Mouse (Mus musculus) liver, embryonic 15.5 days (tissue): ENCODE measurements around the gene Grin1. TPM values are rescaled to one million over a fixed set of nuclear protein-coding genes. Genes with fewer than 3 reads are reported as not detected.
"Not testable (repeated sequence)": the region's sequence is repeated elsewhere in the genome, so short reads cannot be mapped to it uniquely, and the experiment has no call there.

Source experiments
- ATAC-seq: fragments of 200-750 bp; cut with Nextera tagmentation; 2 replicates; pipeline ENCODE4 v1.8.0; 2017; ENCODE audit warnings: moderate number of reproducible peaks, mild to moderate bottlenecking, moderate library complexity; ENCODE audit not compliant: insufficient read depth
- H3K27ac ChIP-seq: fragments of 300-500 bp; sonication (generic); replicated peaks from 2 replicates; pipeline ENCODE4 v1.5.1; 2015; ENCODE audit warnings: mild to moderate bottlenecking, inconsistent platforms
- H3K27me3 ChIP-seq: fragments of 300-500 bp; sonication (generic); 2 replicates; pipeline ENCODE4 v1.6.1; 2015; ENCODE audit warnings: mild to moderate bottlenecking, inconsistent platforms
- H3K36me3 ChIP-seq: fragments of 300-500 bp; sonication (generic); replicated peaks from 2 replicates; pipeline ENCODE4 v1.6.1; 2015; ENCODE audit warnings: moderate library complexity, mild to moderate bottlenecking, inconsistent platforms
- H3K4me1 ChIP-seq: fragments of 300-500 bp; sonication (generic); replicated peaks from 2 replicates; pipeline ENCODE4 v1.6.1; 2015; ENCODE audit warnings: inconsistent platforms
- H3K4me2 ChIP-seq: fragments of 300-500 bp; sonication (generic); 2 replicates; pipeline ENCODE4 v1.6.1; 2015; ENCODE audit warnings: moderate library complexity, mild to moderate bottlenecking, inconsistent platforms
- H3K4me3 ChIP-seq: fragments of 300-500 bp; sonication (generic); replicated peaks from 2 replicates; pipeline ENCODE4 v1.5.1; 2015; ENCODE audit warnings: mild to moderate bottlenecking, inconsistent platforms
- H3K9ac ChIP-seq: fragments of 300-500 bp; sonication (generic); 2 replicates; pipeline ENCODE4 v1.6.1; 2015; ENCODE audit warnings: moderate library complexity, mild to moderate bottlenecking, inconsistent platforms
- H3K9me3 ChIP-seq: fragments of 300-500 bp; sonication (generic); replicated peaks from 2 replicates; pipeline ENCODE4 v1.6.1; 2016; ENCODE audit warnings: inconsistent platforms
- whole genome bisulfite sequencing: fragments of 180-500 bp; shearing (Covaris S2); methylation state at CpG from one replicate; pipeline ENCODE4 v1.1.7; 2015; ENCODE audit warnings: mixed read lengths; ENCODE audit not compliant: insufficient replicate concordance; 5-methylcytosine and 5-hydroxymethylcytosine counted together
- polyA plus RNA-seq: library from polyadenylated mRNA; unstranded; fragments of >200 nt; fragmentation: Nextera tagmentation; extraction: Ambion mirVana; gene quantifications from 2 replicates; pipeline ENCODE4 v1.2.1, GENCODE M21; 2015

Gene Grin1
- polyA plus RNA-seq, 1 experiment from 2014 or later = not detected

DNA sequence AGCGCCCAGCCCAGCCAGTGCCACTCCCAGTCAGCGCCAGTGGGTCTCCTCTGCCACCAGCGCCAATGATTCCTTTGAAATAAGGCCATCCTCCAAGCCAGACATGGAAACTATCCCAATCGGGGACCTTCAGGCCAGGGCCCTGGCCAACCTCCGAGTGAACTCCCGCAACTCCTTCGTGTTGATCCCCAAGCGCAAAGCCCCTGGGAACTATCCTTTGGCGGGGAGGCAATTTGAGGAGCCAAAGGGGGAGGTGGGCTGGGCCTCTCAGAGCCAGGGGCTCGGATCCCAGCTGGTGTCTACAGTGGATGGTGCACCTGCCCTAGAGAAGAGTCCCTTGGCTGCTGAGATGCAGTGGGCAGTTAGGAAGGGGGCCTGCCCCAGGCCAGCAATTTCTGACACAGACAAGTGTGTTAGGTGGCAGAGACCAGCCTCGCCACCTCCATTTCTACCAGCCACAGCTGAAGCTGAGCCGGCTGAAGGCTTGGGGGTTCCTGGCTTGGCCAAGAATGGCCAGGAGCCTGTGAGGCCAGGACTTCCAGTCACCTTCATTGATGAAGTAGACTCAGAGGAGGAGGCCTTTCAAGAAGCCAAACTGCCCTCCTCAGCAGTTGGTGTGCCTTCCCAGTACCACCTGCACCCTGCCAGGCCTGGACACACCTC lies 55.2 kb downstream of the Grin1 start:
- H3K27ac ChIP-seq = no peak overlapping the region

DNA sequence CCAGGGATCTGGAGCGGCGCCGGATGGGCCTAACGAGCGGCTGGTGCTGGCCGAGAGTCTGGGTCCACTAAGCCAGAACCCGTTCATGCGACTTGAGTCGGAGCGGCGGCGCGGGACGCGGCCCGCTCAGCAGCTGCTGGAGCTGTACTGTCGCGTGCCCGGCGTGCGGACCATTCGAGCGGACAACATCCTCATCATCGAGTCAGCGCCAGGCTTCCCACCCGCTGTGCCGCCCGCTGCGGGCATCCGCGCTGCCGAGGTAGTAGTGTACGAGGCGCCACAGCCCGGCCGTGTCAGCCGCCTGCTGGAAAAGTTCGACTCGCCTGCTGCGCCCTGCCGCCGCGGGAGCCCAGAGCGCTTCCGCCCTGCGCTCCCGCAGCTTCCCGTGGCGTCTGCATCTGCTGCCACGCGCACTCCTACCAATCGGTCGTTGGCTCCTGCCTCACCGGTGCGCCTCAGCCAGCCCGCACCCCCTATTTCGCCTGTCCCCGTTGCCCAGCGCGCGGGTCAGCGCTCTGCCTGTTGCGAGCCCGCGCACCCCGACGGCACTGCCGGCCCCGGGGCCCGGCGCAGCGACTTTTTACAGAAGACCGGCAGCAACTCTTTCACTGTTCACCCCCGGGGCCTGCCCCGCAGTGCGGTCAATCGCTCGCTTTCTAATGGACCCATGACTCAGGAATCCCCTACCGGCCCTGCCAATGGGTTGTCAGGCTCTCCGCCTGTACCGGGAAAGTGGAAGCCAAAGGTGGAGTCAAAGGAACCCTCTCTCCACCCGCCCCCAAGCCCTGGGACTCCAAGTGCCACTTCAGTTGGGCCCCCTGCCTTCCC lies 56.0 kb downstream of the Grin1 start:
- H3K4me1 ChIP-seq = peaks cover 65% of the 10 kb centered on the region
- under 1% methylated on average over 82 of the region's 82 CpGs for WGBS
- ATAC-seq = peak; percentile 29
- H3K36me3 ChIP-seq = 0 out of 2 replicates have a peak, but pooled peaks cover 5% of the 10 kb centered on the region
- H3K27me3 ChIP-seq = 0 out of 2 replicates have a peak, but pooled peaks cover 3% of the 10 kb centered on the region
- H3K27ac ChIP-seq = peak overlapping the region; percentile 78
- H3K4me3 ChIP-seq = peak overlapping the region; percentile 87
- no peaks in the 10 kb centered on the region for H3K9me3 ChIP-seq
- H3K4me2 ChIP-seq = peak overlapping the region; percentile 100
- H3K9ac ChIP-seq = peak overlapping the region; percentile 70

More for the DNA sequence above, 55.2 kb downstream of the Grin1 start:
- Histone ChIP-seq H3K36me3 (peaks cover 12% of the 10 kb centered on the region), H3K4me3 (peak overlapping the region; percentile 87), H3K4me1 (peaks cover 70% of the 10 kb centered on the region), H3K9ac (peak overlapping the region; percentile 70), H3K27me3 (0 out of 2 replicates have a peak, but pooled peaks cover 3% of the 10 kb centered on the region), H3K9me3 (no peaks in the 10 kb centered on the region), H3K4me2 (peak overlapping the region; percentile 100)
- ATAC-seq = no peak
- 29% methylated on average over 12 of the region's 12 CpGs for WGBS

GRCm38 (mm10) chr2:25262291-25262767 lies 56.7 kb downstream of the Grin1 start, which contains the start of gene Tprn:
Tprn (plus strand) TSS chr2:25262618.
- H3K4me2 ChIP-seq = peak within 1 kb of the TSS; percentile 100
- peak within 1 kb of the TSS; percentile 78 for H3K27ac ChIP-seq
- peak within 1 kb of the TSS; percentile 70 for H3K9ac ChIP-seq
- peak; percentile 98 for ATAC-seq
- no peaks in the 10 kb centered on the region for H3K36me3 ChIP-seq
- WGBS = under 1% methylated on average over 39 of the region's 39 CpGs
- H3K4me3 ChIP-seq = peak within 1 kb of the TSS; percentile 87
- peaks cover 58% of the 10 kb centered on the region for H3K4me1 ChIP-seq
- H3K27me3 ChIP-seq = 0 out of 2 replicates have a peak, but pooled peaks cover 3% of the 10 kb centered on the region
- H3K9me3 ChIP-seq = no peaks in the 10 kb centered on the region

GRCm38 (mm10) chr2:25261870-25262269 lies 57.1 kb downstream of the Grin1 start:
- H3K27ac ChIP-seq = peak overlapping the region; percentile 21
- peak overlapping the region; percentile 100 for H3K4me2 ChIP-seq
- ATAC-seq = peak; percentile 2
- 0 out of 2 replicates have a peak, but pooled peaks cover 3% of the 10 kb centered on the region for H3K27me3 ChIP-seq
- peaks cover 57% of the 10 kb centered on the region for H3K4me1 ChIP-seq
- H3K9ac ChIP-seq = peak overlapping the region; percentile 28
- H3K36me3 ChIP-seq = no peaks in the 10 kb centered on the region
- H3K9me3 ChIP-seq = no peaks in the 10 kb centered on the region
- WGBS = 38% methylated on average over 12 of the region's 12 CpGs
- H3K4me3 ChIP-seq = peak overlapping the region; percentile 87

DNA sequence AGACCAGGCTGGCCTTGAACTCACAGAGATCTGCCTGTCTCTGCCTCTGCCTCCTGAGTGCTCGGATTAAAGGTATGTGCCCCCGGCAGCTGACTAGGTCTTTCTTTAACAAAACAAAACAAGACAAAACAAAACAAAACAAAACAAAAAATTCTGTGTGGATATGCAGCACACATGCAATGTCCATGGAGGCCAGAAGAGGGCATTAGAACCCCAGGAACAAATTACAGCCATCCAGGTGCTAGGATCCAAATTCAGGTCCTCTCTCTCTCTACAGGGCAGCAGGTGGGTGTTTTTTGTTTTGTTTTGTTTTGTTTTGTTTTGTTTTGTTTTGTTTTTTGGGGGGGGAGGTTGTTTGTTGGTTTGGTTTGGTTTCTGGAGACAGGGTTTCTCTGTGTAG lies 60.1 kb downstream of the Grin1 start:
- Histone ChIP-seq H3K9me3 (no peaks in the 10 kb centered on the region), H3K4me3 (no peak overlapping the region), H3K9ac (no peak overlapping the region), H3K4me2 (no peak overlapping the region), H3K27me3 (0 out of 2 replicates have a peak, but pooled peaks cover 2% of the 10 kb centered on the region), H3K4me1 (peaks cover 49% of the 10 kb centered on the region), H3K36me3 (no peaks in the 10 kb centered on the region), H3K27ac (no peak overlapping the region)
- WGBS = 33% methylated on average over 2 of the region's 2 CpGs
- no peak for ATAC-seq

- 70% methylated on average over 5 of the region's 5 CpGs for WGBS
- not testable (repeated sequence) for ATAC-seq, H3K4me3 ChIP-seq
Observed at GRCm38 (mm10) chr2:25257250-25257649, 61.7 kb downstream of the Grin1 start.

DNA sequence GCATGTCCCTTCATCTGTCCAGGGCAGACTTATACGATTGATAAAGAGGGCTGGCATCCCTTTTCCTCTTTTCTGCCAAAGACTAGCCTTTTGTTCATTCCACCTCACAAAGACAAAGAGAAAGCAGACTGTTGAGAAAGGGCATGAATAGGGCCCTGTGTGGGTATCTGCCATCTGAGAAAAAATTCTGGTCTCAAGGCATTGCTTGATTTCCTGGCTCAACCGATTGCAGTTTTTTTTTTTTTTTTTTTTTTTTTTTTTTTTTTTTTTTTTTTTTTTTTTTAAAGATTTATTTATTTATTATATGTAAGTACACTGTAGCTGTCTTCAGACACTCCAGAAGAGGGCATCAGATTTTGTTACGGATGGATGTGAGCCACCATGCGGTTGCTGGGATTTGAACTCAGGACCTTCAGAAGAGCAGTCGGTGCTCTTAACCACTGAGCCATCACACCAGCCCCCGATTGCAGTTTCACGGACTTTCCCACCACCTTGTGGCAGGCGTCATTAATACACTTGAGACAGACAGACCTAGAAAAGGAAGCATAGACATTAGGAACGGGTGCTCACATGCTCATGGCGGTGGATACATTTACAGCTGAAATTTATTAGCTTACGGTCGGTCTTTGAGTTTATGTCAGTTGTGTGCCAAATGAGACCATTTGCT lies 62.4 kb downstream of the Grin1 start:
- Histone ChIP-seq H3K4me3 (peak overlapping the region; percentile 90), H3K9ac (peak overlapping the region; percentile 84), H3K36me3 (peaks cover 17% of the 10 kb centered on the region), H3K27ac (peak overlapping the region; percentile 83; the same call in 1 of the 2 replicates), H3K4me1 (peaks cover 29% of the 10 kb centered on the region), H3K4me2 (peak overlapping the region; percentile 93)
- H3K27me3 ChIP-seq, ATAC-seq, H3K9me3 ChIP-seq: not testable (repeated sequence)
- WGBS = 32% methylated on average over 12 of the region's 12 CpGs

More at GRCm38 (mm10) chr2:25257250-25257649, 61.7 kb downstream of the Grin1 start:
- not testable (repeated sequence) for H3K27ac ChIP-seq, H3K27me3 ChIP-seq, H3K9me3 ChIP-seq, H3K4me2 ChIP-seq, H3K9ac ChIP-seq
- Histone ChIP-seq H3K4me1 (peaks cover 35% of the 10 kb centered on the region), H3K36me3 (peaks cover 12% of the 10 kb centered on the region; the same call in 1 of the 2 replicates)

- H3K36me3 ChIP-seq = peaks cover 29% of the 10 kb centered on the region
- H3K27ac ChIP-seq = peak within 1 kb of the TSS; percentile 83
- 0% methylated on average over 39 of the region's 39 CpGs for WGBS
- H3K4me1 ChIP-seq = peaks cover 25% of the 10 kb centered on the region
- H3K9me3 ChIP-seq = no peaks in the 10 kb centered on the region
- peak within 1 kb of the TSS; percentile 93 for H3K4me2 ChIP-seq
- H3K4me3 ChIP-seq = peak within 1 kb of the TSS; percentile 90
- H3K27me3 ChIP-seq = no peaks in the 10 kb centered on the region
- ATAC-seq = peak; percentile 82
- peak within 1 kb of the TSS; percentile 84 for H3K9ac ChIP-seq
Observed at GRCm38 (mm10) chr2:25255284-25255779, 63.7 kb downstream of the Grin1 start, which contains the start of gene Tmem203. Tmem203 (plus strand) TSS chr2:25255439.

DNA sequence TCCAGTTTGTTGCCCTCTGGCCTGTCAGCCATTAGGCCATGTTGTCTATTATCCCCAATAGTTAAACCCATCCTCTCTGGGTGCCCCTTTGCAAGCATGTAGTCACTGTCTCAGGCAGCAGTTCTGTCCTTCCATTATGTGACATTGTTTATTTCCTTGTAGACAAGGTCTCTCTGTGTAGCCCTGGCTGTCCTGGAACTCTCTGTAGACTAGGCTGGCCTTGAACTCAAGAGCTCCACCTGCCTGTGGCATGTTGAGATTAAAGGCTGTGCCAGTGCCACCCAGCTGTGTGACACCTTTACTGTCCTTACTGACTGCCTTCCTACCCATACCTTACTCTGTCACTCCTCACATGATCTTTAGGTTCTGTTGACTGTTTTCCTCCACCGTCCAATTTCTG lies 66.7 kb downstream of the Grin1 start:
- ATAC-seq = no peak
- Histone ChIP-seq H3K9me3 (no peaks in the 10 kb centered on the region), H3K4me3 (no peak overlapping the region), H3K36me3 (peaks cover 54% of the 10 kb centered on the region), H3K4me1 (peaks cover 25% of the 10 kb centered on the region), H3K4me2 (no peak overlapping the region), H3K9ac (no peak overlapping the region), H3K27me3 (no peaks in the 10 kb centered on the region), H3K27ac (no peak overlapping the region)
- 74% methylated on average over 1 of the region's 1 CpGs for WGBS

GRCm38 (mm10) chr2:25246183-25247072 lies 72.6 kb downstream of the Grin1 start, which contains the start of gene AL732309.1:
AL732309.1 (minus strand) TSS chr2:25246863.
- ATAC-seq = no peak
- Histone ChIP-seq H3K27ac (no peak within 1 kb of the TSS), H3K4me1 (peaks cover 14% of the 10 kb centered on the region), H3K4me3 (no peak within 1 kb of the TSS), H3K9me3 (no peaks in the 10 kb centered on the region), H3K9ac (no peak within 1 kb of the TSS), H3K4me2 (no peak within 1 kb of the TSS), H3K36me3 (peaks cover 44% of the 10 kb centered on the region), H3K27me3 (peaks cover 29% of the 10 kb centered on the region)
- 76% methylated on average over 10 of the region's 10 CpGs for WGBS
